Mouse (Mus musculus) heart, embryonic 14.5 days (tissue): ENCODE measurements around the gene Srsf7. TPM values are rescaled to one million over a fixed set of nuclear protein-coding genes. Genes with fewer than 3 reads are reported as not detected.

ENCODE experiments used
- ATAC-seq: fragments of 200-750 bp; cut with Nextera tagmentation; 2 replicates; pipeline ENCODE4 v1.8.0; 2017; ENCODE audit warnings: low read depth, moderate TSS enrichment; ENCODE audit not compliant: insufficient number of reproducible peaks, insufficient read depth, low FRiP score
- H3K27ac ChIP-seq, 2 experiments: fragments of 200-500 bp in 1 of 2; fragments of 300-500 bp in 1 of 2; sonication (generic) in 1 of 2; replicated peaks in 1 of 2; 2 replicates each; pipeline ENCODE4 v1.5.1; 2012 to 2014; ENCODE audit warnings: low read depth in 2 of 2, low read length in 2 of 2, control low read depth in 1 of 2, mild to moderate bottlenecking in 1 of 2, mixed read lengths in 1 of 2; ENCODE audit not compliant: control insufficient read depth in 1 of 2, insufficient read depth in 1 of 2
- H3K27me3 ChIP-seq: fragments of 300-500 bp; sonication (generic); 2 replicates; pipeline ENCODE4 v1.6.1; 2014; ENCODE audit warnings: mild to moderate bottlenecking, low read length, control low read depth; ENCODE audit not compliant: control insufficient read depth, insufficient read depth
- H3K36me3 ChIP-seq: fragments of 300-500 bp; sonication (generic); 2 replicates; pipeline ENCODE4 v1.6.1; 2014; ENCODE audit warnings: mild to moderate bottlenecking, control low read depth, low read length, mixed read lengths; ENCODE audit not compliant: control insufficient read depth, insufficient read depth
- H3K4me1 ChIP-seq, 2 experiments: fragments of 200-500 bp in 1 of 2; fragments of 300-500 bp in 1 of 2; sonication (generic) in 1 of 2; 2 replicates each; pipeline ENCODE4 v1.6.1; 2012 to 2014; ENCODE audit warnings: low read length in 2 of 2, control low read depth in 1 of 2, mixed read lengths in 1 of 2; ENCODE audit not compliant: control insufficient read depth in 2 of 2, insufficient read depth in 2 of 2
- H3K4me2 ChIP-seq: fragments of 300-500 bp; sonication (generic); 2 replicates; pipeline ENCODE4 v1.6.1; 2014; ENCODE audit warnings: mild to moderate bottlenecking, low read length
- H3K4me3 ChIP-seq, 2 experiments: fragments of 200-500 bp in 1 of 2; fragments of 300-500 bp in 1 of 2; sonication (generic) in 1 of 2; 2 replicates each; pipeline ENCODE4 v1.5.1; 2012 to 2014; ENCODE audit warnings: low read length in 2 of 2, mild to moderate bottlenecking in 2 of 2, control low read depth in 1 of 2, low read depth in 1 of 2, moderate library complexity in 1 of 2; ENCODE audit not compliant: control insufficient read depth in 1 of 2, insufficient read depth in 1 of 2
- H3K9ac ChIP-seq: fragments of 300-500 bp; sonication (generic); 2 replicates; pipeline ENCODE4 v1.6.1; 2014; ENCODE audit warnings: mild to moderate bottlenecking, low read length
- H3K9me3 ChIP-seq: fragments of 300-500 bp; sonication (generic); 2 replicates; pipeline ENCODE4 v1.6.1; 2016; ENCODE audit warnings: low read length, control low read depth; ENCODE audit not compliant: control insufficient read depth
- WGBS: fragments of 180-500 bp; shearing (Covaris S2); extraction: QIAGEN DNeasy Blood & Tissue Kit; methylation state at CpG from one replicate; pipeline ENCODE4 v1.1.7; 2014; 5-methylcytosine and 5-hydroxymethylcytosine counted together
- polyA plus RNA-seq: library from polyadenylated mRNA; unstranded; fragments of >200 nt; fragmentation: Nextera tagmentation; extraction: Ambion mirVana; gene quantifications from 2 replicates; pipeline ENCODE4 v1.2.1, GENCODE M21; 2014

The Srsf7 gene
- polyA plus RNA-seq: 275 and 276 TPM in 2 replicates

DNA sequence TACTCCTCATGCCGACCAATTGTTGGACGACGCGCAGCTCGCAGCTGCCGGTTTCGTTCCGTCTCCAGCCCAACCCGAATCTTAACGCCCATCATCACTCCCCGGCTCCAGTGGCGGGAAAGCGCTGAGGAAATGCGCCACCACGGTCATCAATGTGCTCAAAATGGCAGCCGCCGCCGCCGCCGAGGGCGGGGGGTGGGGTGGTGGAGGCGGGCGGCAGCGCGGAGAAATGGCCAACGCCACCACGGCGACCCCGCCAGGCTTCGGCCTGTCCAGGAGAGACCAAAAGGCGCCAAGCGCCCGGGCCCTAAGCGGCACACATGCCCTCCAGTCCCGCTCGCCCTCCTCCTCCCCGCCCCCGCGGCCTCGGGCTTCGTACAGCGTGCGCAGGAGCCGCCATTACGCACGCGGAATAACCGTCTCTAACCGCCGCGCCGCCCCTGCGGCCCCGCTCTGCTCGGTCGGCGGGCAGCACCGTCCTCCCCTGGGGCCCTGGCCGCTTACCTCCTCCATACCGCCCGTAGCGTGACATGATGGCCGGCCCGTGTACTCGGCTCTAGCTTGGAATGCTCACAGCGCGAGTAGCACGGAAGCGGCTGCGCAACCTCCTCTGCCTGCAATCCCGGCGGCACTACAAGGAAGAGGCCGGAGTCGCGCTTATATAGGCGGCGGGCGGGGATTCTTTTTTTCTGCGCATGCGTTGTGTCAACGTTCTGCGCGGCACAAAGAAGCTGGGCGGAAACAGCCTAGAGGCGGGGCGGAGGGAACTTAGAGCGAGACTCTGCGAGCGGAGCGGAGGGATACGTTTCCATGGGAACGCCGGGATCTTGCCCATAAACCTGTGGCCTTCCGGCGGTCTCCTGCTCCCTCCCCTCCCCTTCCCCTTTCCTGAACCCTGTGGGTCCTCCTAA lies at the start of gene Srsf7, which contains the start of gene Ttc39d:
Gene Srsf7, minus strand, starts transcription at position 637 of the 911 bp plus-strand sequence.
Gene Ttc39d, plus strand, starts transcription at position 790 of the 911 bp plus-strand sequence.
- no peaks in the 10 kb centered on the region for H3K9me3 ChIP-seq
- under 1% methylated on average over 92 of the region's 95 CpGs for WGBS
- peak within 1 kb of the TSS; percentile 83 to 93 for H3K4me3 ChIP-seq
- H3K4me2 ChIP-seq: peak within 1 kb of the TSS; percentile 87
- H3K27ac ChIP-seq: peak within 1 kb of the TSS; percentile 96 to 99
- peak; percentile 86 for ATAC-seq
- peak within 1 kb of the TSS; percentile 98 for H3K9ac ChIP-seq
- peaks cover 0 to 4% of the 10 kb centered on the region in 2 experiments; a peak in 1 of 4 replicates for H3K4me1 ChIP-seq
- no peaks in the 10 kb centered on the region for H3K27me3 ChIP-seq
- peaks cover 37% of the 10 kb centered on the region for H3K36me3 ChIP-seq

DNA sequence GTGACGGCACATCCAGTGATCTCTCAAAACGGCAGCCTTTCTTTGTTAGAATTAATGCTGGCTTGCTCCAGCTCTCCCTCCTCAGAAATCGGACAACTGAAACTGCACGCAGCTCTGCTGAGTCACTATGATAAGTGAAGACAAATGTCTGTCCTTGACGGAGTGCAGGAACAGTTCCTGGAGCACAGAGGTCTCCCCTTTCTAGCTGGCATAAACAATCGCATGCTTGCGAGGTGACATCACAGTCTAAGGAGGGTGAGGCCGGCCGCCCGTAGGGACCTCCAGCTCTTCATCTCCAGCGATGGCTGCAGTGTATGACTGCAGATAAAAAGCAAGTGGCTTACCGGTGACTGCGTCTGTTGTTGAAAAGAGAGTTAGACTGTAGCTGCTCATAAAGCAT lies 48.1 kb upstream of the Srsf7 start:
- Histone ChIP-seq H3K4me1 (peaks cover 6 to 20% of the 10 kb centered on the region in 2 experiments; a peak in 3 of 4 replicates), H3K27ac (peak overlapping the region; percentile 83 to 94), H3K27me3 (no peaks in the 10 kb centered on the region), H3K4me3 (no peak overlapping the region), H3K36me3 (peaks cover 84% of the 10 kb centered on the region), H3K4me2 (peak overlapping the region; percentile 48), H3K9ac (peak overlapping the region; percentile 47), H3K9me3 (no peaks in the 10 kb centered on the region)
- peak; percentile 78 for ATAC-seq
- 2% methylated on average over 13 of the region's 13 CpGs for WGBS

DNA sequence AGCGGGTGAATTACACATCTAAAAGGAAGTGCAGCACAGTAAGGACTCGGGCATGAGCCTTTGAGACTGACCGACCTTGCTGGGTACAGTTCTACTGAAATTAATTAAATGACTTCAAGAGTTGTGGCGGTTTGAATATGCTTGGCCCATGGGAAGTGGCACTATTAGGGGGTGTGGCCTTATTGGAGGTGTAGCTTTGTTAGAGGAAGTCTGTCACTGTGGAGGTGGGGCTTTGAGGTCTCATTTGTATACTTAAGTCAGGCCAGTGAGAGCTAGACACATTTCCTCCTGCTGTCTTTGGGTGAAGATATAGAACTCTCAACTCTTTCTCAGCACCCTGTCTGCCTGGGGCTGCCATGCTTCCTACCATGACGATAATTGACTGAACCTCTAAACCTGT lies 47.3 kb upstream of the Srsf7 start:
- Histone ChIP-seq H3K4me1 (peaks cover 6 to 20% of the 10 kb centered on the region in 2 experiments; a peak in 3 of 4 replicates), H3K27me3 (no peaks in the 10 kb centered on the region), H3K36me3 (peaks cover 84% of the 10 kb centered on the region), H3K27ac (peak overlapping the region; percentile 83 to 94), H3K9ac (no peak overlapping the region), H3K4me2 (no peak overlapping the region), H3K9me3 (no peaks in the 10 kb centered on the region), H3K4me3 (no peak overlapping the region)
- WGBS: 93% methylated on average over 5 of the region's 5 CpGs
- ATAC-seq: no peak

DNA sequence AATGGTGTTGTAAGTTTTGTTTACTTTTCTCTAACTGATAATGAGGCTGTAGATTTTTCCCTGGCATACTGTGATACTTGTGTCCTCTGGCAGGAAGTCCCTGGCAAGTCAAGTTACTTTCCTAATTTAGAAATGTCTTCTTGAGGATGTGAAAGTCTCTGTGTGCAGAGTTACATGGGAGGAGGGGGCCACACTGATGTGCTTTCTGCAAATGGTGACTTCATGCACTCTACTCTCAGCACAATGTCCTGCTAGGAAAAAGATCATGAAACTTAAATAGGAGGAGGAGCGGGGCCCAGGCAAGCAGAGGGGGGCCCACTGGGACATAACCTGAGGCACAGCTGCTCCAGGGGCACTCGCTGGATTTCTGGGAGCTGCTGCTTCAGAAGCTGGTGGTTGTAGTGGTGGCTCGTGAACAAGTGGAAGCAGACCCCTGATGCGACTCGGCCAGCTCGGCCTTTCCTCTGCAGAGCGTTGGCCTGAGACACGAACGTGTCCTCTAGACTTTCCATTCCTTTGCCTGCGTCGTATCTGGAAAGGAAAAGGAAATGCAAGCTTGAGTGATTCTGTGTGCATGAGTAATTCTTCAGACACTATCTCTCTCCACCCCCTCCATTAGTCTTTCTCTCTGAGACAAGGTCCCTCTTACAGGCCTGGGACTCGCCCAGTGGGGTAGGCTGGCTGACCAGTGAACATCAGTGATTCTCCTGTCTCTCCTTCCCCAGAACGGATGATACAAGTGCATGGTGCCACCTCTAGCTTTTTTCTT lies 45.8 kb upstream of the Srsf7 start:
- H3K4me1 ChIP-seq: peaks cover 6 to 20% of the 10 kb centered on the region in 2 experiments; a peak in 3 of 4 replicates
- H3K4me2 ChIP-seq: peak overlapping the region; percentile 21; the same call in 1 of the 2 replicates
- no peak overlapping the region for H3K4me3 ChIP-seq
- H3K9ac ChIP-seq: 0 out of 2 replicates have a peak overlapping the region, but pooled peaks have one; percentile 11
- H3K9me3 ChIP-seq: no peaks in the 10 kb centered on the region
- H3K27me3 ChIP-seq: no peaks in the 10 kb centered on the region
- H3K36me3 ChIP-seq: peaks cover 84% of the 10 kb centered on the region
- 56% methylated on average over 13 of the region's 13 CpGs for WGBS
- ATAC-seq: peak; percentile 54
- H3K27ac ChIP-seq: peak overlapping the region; percentile 59 to 83

DNA sequence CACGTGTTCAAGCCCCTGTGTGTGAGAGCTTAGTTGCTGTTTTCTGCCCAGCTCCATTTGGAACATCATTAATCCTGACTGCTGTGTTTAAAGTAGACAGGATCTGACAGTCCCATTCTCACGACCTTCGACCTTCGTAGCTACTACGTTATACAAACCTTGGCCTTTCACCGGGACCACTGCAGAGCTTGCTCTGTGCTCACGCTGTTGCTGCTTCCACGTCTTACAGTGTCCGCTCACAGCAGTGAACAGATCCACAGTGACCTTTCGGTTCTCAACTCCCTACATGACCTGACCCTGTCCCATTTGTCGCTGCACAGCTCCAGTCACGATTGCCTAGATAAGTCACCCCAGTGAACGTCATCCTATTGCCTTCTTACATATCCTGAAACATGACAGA lies 36.0 kb upstream of the Srsf7 start:
- no peak for ATAC-seq
- H3K36me3 ChIP-seq: peaks cover 96% of the 10 kb centered on the region
- 74% methylated on average over 13 of the region's 13 CpGs for WGBS

DNA sequence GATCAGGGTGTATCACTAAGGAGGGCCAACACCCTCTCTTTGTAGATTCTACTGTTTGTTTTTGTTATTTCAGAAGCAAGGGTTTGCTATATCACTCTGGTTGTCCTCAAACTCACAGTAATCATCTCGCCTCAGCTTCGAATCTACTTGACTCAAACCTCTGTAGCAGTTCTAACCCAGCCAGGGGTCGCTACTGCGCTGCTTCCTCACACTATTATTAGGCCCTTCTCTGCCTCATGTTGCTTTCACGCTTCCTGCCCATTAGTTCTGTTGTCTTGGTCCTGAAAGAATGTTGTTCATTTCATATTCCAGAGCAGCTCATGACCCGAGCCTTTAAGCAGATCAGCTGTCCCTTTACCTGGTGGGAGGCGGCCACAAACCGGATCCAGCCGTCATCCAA lies 34.5 kb upstream of the Srsf7 start:
- ATAC-seq: no peak
- no peak overlapping the region for H3K9ac ChIP-seq
- 88% methylated on average over 9 of the region's 9 CpGs for WGBS
- no peaks in the 10 kb centered on the region for H3K27me3 ChIP-seq
- H3K4me3 ChIP-seq: no peak overlapping the region
- no peak overlapping the region for H3K27ac ChIP-seq
- H3K9me3 ChIP-seq: no peaks in the 10 kb centered on the region
- no peak overlapping the region for H3K4me2 ChIP-seq
- H3K4me1 ChIP-seq: no peaks in the 10 kb centered on the region
- peaks cover 91% of the 10 kb centered on the region for H3K36me3 ChIP-seq

More for the DNA sequence above, 36.0 kb upstream of the Srsf7 start:
- Histone ChIP-seq H3K9ac (no peak overlapping the region), H3K4me3 (no peak overlapping the region), H3K27ac (no peak overlapping the region), H3K4me1 (no peaks in the 10 kb centered on the region), H3K4me2 (no peak overlapping the region), H3K9me3 (no peaks in the 10 kb centered on the region), H3K27me3 (no peaks in the 10 kb centered on the region)

DNA sequence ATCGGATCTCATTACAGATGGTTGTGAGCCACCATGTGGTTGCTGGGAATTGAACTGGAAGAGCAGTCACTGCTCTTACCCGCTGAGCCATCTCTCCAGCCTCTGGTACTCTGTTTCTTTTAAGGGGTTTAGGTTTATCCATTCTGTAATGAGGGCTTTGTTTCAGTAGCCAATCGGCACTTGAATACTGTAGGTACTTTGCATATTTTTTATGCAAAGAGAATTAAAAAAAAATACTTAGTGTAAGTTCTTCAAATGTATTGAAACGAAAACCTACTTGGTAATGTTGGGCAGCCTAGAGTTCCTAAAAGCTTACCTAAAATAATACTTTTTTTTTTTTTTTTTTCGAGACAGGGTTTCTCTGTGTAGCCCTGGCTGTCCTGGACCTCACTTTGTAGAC lies 30.4 kb upstream of the Srsf7 start:
- no peak for ATAC-seq
- no peaks in the 10 kb centered on the region for H3K9me3 ChIP-seq
- no peak overlapping the region for H3K27ac ChIP-seq
- H3K27me3 ChIP-seq: no peaks in the 10 kb centered on the region
- H3K9ac ChIP-seq: no peak overlapping the region
- 85% methylated on average over 5 of the region's 5 CpGs for WGBS
- H3K4me2 ChIP-seq: no peak overlapping the region
- H3K4me3 ChIP-seq: no peak overlapping the region
- no peaks in the 10 kb centered on the region for H3K4me1 ChIP-seq
- H3K36me3 ChIP-seq: peaks cover 51% of the 10 kb centered on the region
